Mouse (Mus musculus) CH12.LX (cell line): ENCODE measurements around the gene Gm5767. TPM values are rescaled to one million over a fixed set of nuclear protein-coding genes. Genes with fewer than 3 reads are reported as not detected.
"Not testable (repeated sequence)": the region's sequence is repeated elsewhere in the genome, so short reads cannot be mapped to it uniquely, and the experiment has no call there.

Experiments
- DNase-seq: peaks from one replicate; pipeline ENCODE4 v3.0.0-alpha.2; 2013; ENCODE audit errors: extremely low read depth
- H3K27ac ChIP-seq: 2 replicates; pipeline ENCODE4 v1.5.1; 2012; ENCODE audit warnings: low read depth, mild to moderate bottlenecking, control low read depth, moderate library complexity; ENCODE audit not compliant: insufficient read depth
- H3K27me3 ChIP-seq: replicated peaks from 2 replicates; pipeline ENCODE3; 2012; ENCODE audit warnings: inconsistent platforms
- H3K36me3 ChIP-seq, 2 experiments: replicated peaks in 1 of 2; 2 replicates each; pipeline versions ENCODE3 to v1.6.1; 2012; ENCODE audit warnings: inconsistent platforms in 1 of 2, low read length in 1 of 2, mild to moderate bottlenecking in 1 of 2, mixed read lengths in 1 of 2, moderate library complexity in 1 of 2; ENCODE audit not compliant: control insufficient read depth in 1 of 2, insufficient read depth in 1 of 2
- H3K4me1 ChIP-seq, 2 experiments: 2 replicates each; pipeline ENCODE4 v1.6.1; 2012; ENCODE audit warnings: inconsistent platforms in 1 of 2, moderate library complexity in 1 of 2; ENCODE audit not compliant: insufficient read depth in 2 of 2, control insufficient read depth in 1 of 2
- H3K4me2 ChIP-seq: 2 replicates; pipeline ENCODE4 v1.6.1; 2012; ENCODE audit warnings: low read depth, mild to moderate bottlenecking, control low read depth; ENCODE audit not compliant: poor library complexity, insufficient read depth, severe bottlenecking
- H3K4me3 ChIP-seq, 3 experiments: fragments of 150-350 bp in 1 of 3; sonication (generic) in 1 of 3; replicated peaks in 1 of 3; 2 replicates each; pipeline versions ENCODE3 to v1.5.1; 2011 to 2012; ENCODE audit warnings: low read depth in 2 of 3, low read length in 2 of 3, mild to moderate bottlenecking in 2 of 3, moderate library complexity in 2 of 3, control low read depth in 1 of 3, improper control_type of control experiment in 1 of 3, inconsistent platforms in 1 of 3, mixed read lengths in 1 of 3; ENCODE audit not compliant: poor library complexity in 1 of 3
- H3K79me2 ChIP-seq: replicated peaks from 2 replicates; pipeline ENCODE4 v1.6.1; 2012; ENCODE audit warnings: mild to moderate bottlenecking, moderate library complexity; ENCODE audit not compliant: control insufficient read depth, poor library complexity, insufficient read depth, severe bottlenecking; ENCODE audit errors: extremely low read depth
- H3K9ac ChIP-seq: 2 replicates; pipeline ENCODE4 v1.6.1; 2012; ENCODE audit warnings: low read depth, mild to moderate bottlenecking, control low read depth, moderate library complexity; ENCODE audit not compliant: insufficient read depth
- H3K9me3 ChIP-seq: replicated peaks from 2 replicates; pipeline ENCODE3; 2012; ENCODE audit warnings: low read length, inconsistent platforms, mixed read lengths
- BHLHE40 ChIP-seq: IDR thresholded peaks from 2 replicates; pipeline ENCODE4 v1.6.1; 2011; ENCODE audit warnings: mild to moderate bottlenecking, low read depth, low read length, improper control_type of control experiment
- CHD2 ChIP-seq: IDR thresholded peaks from 2 replicates; pipeline ENCODE4 v1.6.1; 2011; ENCODE audit warnings: low read length, improper control_type of control experiment
- CTCF ChIP-seq, 2 experiments: IDR thresholded peaks in 1 of 2; conservative IDR thresholded peaks in 1 of 2; 2 replicates each; pipeline ENCODE4 v1.5.1; 2011 to 2012; ENCODE audit warnings: low read depth in 2 of 2, low read length in 2 of 2, improper control_type of control experiment in 1 of 2, inconsistent platforms in 1 of 2, mild to moderate bottlenecking in 1 of 2, moderate library complexity in 1 of 2
- JUN ChIP-seq: IDR thresholded peaks from 2 replicates; pipeline ENCODE4 v1.6.1; 2011; ENCODE audit warnings: low read depth, mild to moderate bottlenecking, low read length, improper control_type of control experiment, moderate library complexity; ENCODE audit not compliant: insufficient read depth
- JUND ChIP-seq: conservative IDR thresholded peaks from 2 replicates; pipeline ENCODE4 v1.6.1; 2011; ENCODE audit warnings: low read depth, low read length, improper control_type of control experiment
- KAT2A ChIP-seq: IDR thresholded peaks from 2 replicates; pipeline ENCODE4 v1.6.1; 2012; ENCODE audit warnings: low read length, improper control_type of control experiment, inconsistent platforms; ENCODE audit not compliant: insufficient replicate concordance
- MAFK ChIP-seq: IDR thresholded peaks from 2 replicates; pipeline ENCODE4 v1.6.1; 2011; ENCODE audit warnings: low read length, improper control_type of control experiment; ENCODE audit not compliant: insufficient replicate concordance
- MAZ ChIP-seq: IDR thresholded peaks from 2 replicates; pipeline ENCODE4 v1.6.1; 2012; ENCODE audit warnings: low read depth, mild to moderate bottlenecking, inconsistent platforms, low read length, improper control_type of control experiment, moderate library complexity
- NELFE ChIP-seq: IDR thresholded peaks from 2 replicates; pipeline ENCODE4 v1.6.1; 2011; ENCODE audit warnings: low read depth, low read length, improper control_type of control experiment
- NRF1 ChIP-seq: IDR thresholded peaks from 2 replicates; pipeline ENCODE4 v1.6.1; 2014; ENCODE audit warnings: low read depth, mild to moderate bottlenecking, inconsistent platforms, low read length, improper control_type of control experiment, moderate library complexity
- POLR2A ChIP-seq: IDR thresholded peaks from 2 replicates; pipeline ENCODE4 v1.6.1; 2011; ENCODE audit warnings: low read depth, mild to moderate bottlenecking, improper control_type of control experiment, low read length
- RAD21 ChIP-seq: IDR thresholded peaks from 2 replicates; pipeline ENCODE4 v1.6.1; 2011; ENCODE audit warnings: low read depth, mild to moderate bottlenecking, low read length, improper control_type of control experiment, moderate library complexity
- SIN3A ChIP-seq: IDR thresholded peaks from 2 replicates; pipeline ENCODE4 v1.6.1; 2012; ENCODE audit warnings: low read length, improper control_type of control experiment, inconsistent platforms
- UBTF ChIP-seq: IDR thresholded peaks from 2 replicates; pipeline ENCODE4 v1.6.1; 2012; ENCODE audit warnings: low read depth, mild to moderate bottlenecking, inconsistent platforms, low read length, improper control_type of control experiment, moderate library complexity
- USF1 ChIP-seq: IDR thresholded peaks from 2 replicates; pipeline ENCODE4 v1.6.1; 2014; ENCODE audit warnings: low read depth, mild to moderate bottlenecking, inconsistent platforms, low read length, improper control_type of control experiment
- USF2 ChIP-seq: conservative IDR thresholded peaks from 2 replicates; pipeline ENCODE4 v1.6.1; 2011; ENCODE audit warnings: low read depth, low read length, improper control_type of control experiment
- ZC3H11A ChIP-seq: IDR thresholded peaks from 2 replicates; pipeline ENCODE4 v1.6.1; 2012; ENCODE audit warnings: low read depth, mild to moderate bottlenecking, inconsistent platforms, low read length, improper control_type of control experiment
- ZNF384 ChIP-seq: IDR thresholded peaks from 2 replicates; pipeline ENCODE4 v1.6.1; 2012; ENCODE audit warnings: low read depth, low read length, improper control_type of control experiment, inconsistent platforms
- dilution Hi-C: fragments of 300-500 bp; cut with MboI; formaldehyde crosslinking; loops from 2 replicates; pipeline ENCODE4 v1.14.3; 2020; ENCODE audit warnings: low sequenced_read_pairs; ENCODE audit not compliant: extremely low pct_unique_long_range_greater_than_20kb, extremely low pct_ligation_motif_present
- in situ Hi-C: fragments of 300-500 bp; cut with MboI; formaldehyde crosslinking; loops from 3 replicates; pipeline ENCODE4 v1.14.3; 2019; ENCODE audit warnings: low sequenced_read_pairs, low pct_ligation_motif_present, low pct_unique_long_range_greater_than_20kb, mixed read lengths
- polyA plus RNA-seq: library from polyadenylated mRNA; unstranded; fragments of >175 nt; gene quantifications from 2 replicates; pipeline ENCODE4 v1.2.1, GENCODE M21; 2012; ENCODE audit warnings: low read depth; ENCODE audit not compliant: insufficient read length
- total RNA-seq, 2 experiments: library from RNA; depleted of rRNA; stranded (reverse); fragments of 300-350 nt in 1 of 2; fragments of >200 nt in 1 of 2; gene quantifications; 2 replicates each; pipeline ENCODE4 v1.2.3; 2012 to 2014

The Gm5767 gene
- total and polyA plus RNA-seq, 3 experiments = not detected

DNA sequence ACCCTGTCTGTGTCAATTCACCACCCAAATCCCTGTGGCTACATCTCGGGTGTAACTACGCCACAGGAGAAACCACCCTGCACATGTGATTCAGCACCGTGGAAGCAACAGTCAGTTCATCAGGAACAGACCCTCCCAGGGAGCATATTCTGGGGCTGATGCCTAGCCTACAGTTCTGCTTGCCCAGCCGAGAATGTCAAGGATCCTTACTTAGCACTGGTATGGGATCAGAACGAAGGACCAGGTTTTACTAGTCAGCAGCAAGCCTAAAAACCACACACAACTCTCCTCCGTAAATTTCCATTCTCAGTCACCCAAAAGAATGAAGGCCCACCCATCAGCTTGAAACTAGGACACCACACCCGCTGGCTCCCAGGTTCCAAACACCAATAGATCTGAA lies 51.1 kb downstream of the Gm5767 start:
- in situ Hi-C loops (no loop called here), dilution Hi-C loops (no loop called here)
- no peak overlapping the region for H3K4me2 ChIP-seq
- no peak overlapping the region for H3K9ac ChIP-seq
- H3K4me3 ChIP-seq = no peak overlapping the region
- H3K27me3 ChIP-seq = no peaks in the 10 kb centered on the region
- peaks cover 97% of the 10 kb centered on the region for H3K79me2 ChIP-seq
- TF ChIP-seq JUN (no peak), USF2 (no peak), ZC3H11A (no peak), NRF1 (no peak), RAD21 (no peak), UBTF (no peak), SIN3A (no peak), MAFK (no peak), KAT2A (no peak), JUND (no peak), NELFE (no peak), CTCF (conservative IDR thresholded peaks at IDR 0.05 in 1 of 2, IDR thresholded peaks at IDR 0.05 in 1 of 2; ENCODE audit: low read depth in 2 of 2, low read length in 2 of 2) (no peak), USF1 (no peak), MAZ (no peak), BHLHE40 (no peak), CHD2 (no peak), POLR2A (no peak)
- DNase-seq = no peak
- H3K4me1 ChIP-seq = peaks cover 33 to 88% of the 10 kb centered on the region in 2 experiments
- no peaks in the 10 kb centered on the region for H3K9me3 ChIP-seq
- no peak overlapping the region for H3K27ac ChIP-seq
- H3K36me3 ChIP-seq = peaks cover 11 to 72% of the 10 kb centered on the region in 2 experiments

- TF ChIP-seq ZNF384 (0 out of 2 replicates have a peak, but pooled peaks have one; percentile 28), CTCF (conservative IDR thresholded peaks at IDR 0.05 in 1 of 2, IDR thresholded peaks at IDR 0.05 in 1 of 2; ENCODE audit: low read depth in 2 of 2, low read length in 2 of 2) (0 out of 4 replicates have a peak, but pooled peaks of 1 of the 2 experiments have one; percentile 7)
- H3K4me3 ChIP-seq, H3K9ac ChIP-seq, H3K4me2 ChIP-seq, H3K27me3 ChIP-seq, H3K27ac ChIP-seq, in situ Hi-C loops, H3K9me3 ChIP-seq, DNase-seq, dilution Hi-C loops: not testable (repeated sequence)
- peaks cover 11 to 70% of the 10 kb centered on the region in 2 experiments for H3K36me3 ChIP-seq
- peaks cover 33 to 80% of the 10 kb centered on the region in 2 experiments for H3K4me1 ChIP-seq
- H3K79me2 ChIP-seq = peaks cover 98% of the 10 kb centered on the region
Measured at GRCm38 (mm10) chr16:8732450-8732849, 51.9 kb downstream of the Gm5767 start.

Other genes starting within 250 kb of the Gm5767 start
- gene Mettl22, start 210.0 kb upstream of the Gm5767 start, total RNA-seq (2012; rRNA removed) = 25.4 and 39.4 TPM in 2 replicates
- 48.6 and 64.2 TPM in 2 replicates for gene Mettl22, start 210.0 kb upstream of the Gm5767 start, total RNA-seq (2014; rRNA removed)
- gene Mettl22, start 210.0 kb upstream of the Gm5767 start, polyA plus RNA-seq = 27.5 and 38.8 TPM in 2 replicates
- gene Abat, start 167.3 kb upstream of the Gm5767 start, total RNA-seq (2012; rRNA removed) = 0.04 and 0.17 TPM in 2 replicates
- not detected in 2 replicates for gene Abat, start 167.3 kb upstream of the Gm5767 start, total RNA-seq (2014; rRNA removed)
- gene Abat, start 167.3 kb upstream of the Gm5767 start, polyA plus RNA-seq = not detected in 2 replicates
- 33.1 and 44.7 TPM in 2 replicates for gene Pmm2, start 43.1 kb upstream of the Gm5767 start, total RNA-seq (2012; rRNA removed)
- 40.6 and 42.1 TPM in 2 replicates for gene Pmm2, start 43.1 kb upstream of the Gm5767 start, total RNA-seq (2014; rRNA removed)
- gene Pmm2, start 43.1 kb upstream of the Gm5767 start, polyA plus RNA-seq = 69.4 and 71.2 TPM in 2 replicates
- 22.2 and 25.6 TPM in 2 replicates for gene Tmem186, start 43.1 kb upstream of the Gm5767 start, total RNA-seq (2012; rRNA removed)
- 21.5 and 21.9 TPM in 2 replicates for gene Tmem186, start 43.1 kb upstream of the Gm5767 start, total RNA-seq (2014; rRNA removed)
- gene Tmem186, start 43.1 kb upstream of the Gm5767 start, polyA plus RNA-seq = 18.1 and 19.7 TPM in 2 replicates
- gene Carhsp1, start 8.6 kb upstream of the Gm5767 start, total RNA-seq (2012; rRNA removed) = 26.0 and 28.4 TPM in 2 replicates
- gene Carhsp1, start 8.6 kb upstream of the Gm5767 start, total RNA-seq (2014; rRNA removed) = 27.8 and 29.7 TPM in 2 replicates
- gene Carhsp1, start 8.6 kb upstream of the Gm5767 start, polyA plus RNA-seq = 24.4 and 26.2 TPM in 2 replicates
- 113 and 140 TPM in 2 replicates for gene Usp7, start 111.5 kb downstream of the Gm5767 start, total RNA-seq (2012; rRNA removed)
- gene Usp7, start 111.5 kb downstream of the Gm5767 start, total RNA-seq (2014; rRNA removed) = 143 and 169 TPM in 2 replicates
- 156 and 169 TPM in 2 replicates for gene Usp7, start 111.5 kb downstream of the Gm5767 start, polyA plus RNA-seq
- 27.1 and 30.7 TPM in 2 replicates for gene 1810013L24Rik, start 149.3 kb downstream of the Gm5767 start, total RNA-seq (2012; rRNA removed)
- gene 1810013L24Rik, start 149.3 kb downstream of the Gm5767 start, total RNA-seq (2014; rRNA removed) = 30.0 and 32.8 TPM in 2 replicates
- gene 1810013L24Rik, start 149.3 kb downstream of the Gm5767 start, polyA plus RNA-seq = 44.2 and 47.7 TPM in 2 replicates